ENCODE assay signal across 8 mouse cellular contexts in the genomic region with DNA sequence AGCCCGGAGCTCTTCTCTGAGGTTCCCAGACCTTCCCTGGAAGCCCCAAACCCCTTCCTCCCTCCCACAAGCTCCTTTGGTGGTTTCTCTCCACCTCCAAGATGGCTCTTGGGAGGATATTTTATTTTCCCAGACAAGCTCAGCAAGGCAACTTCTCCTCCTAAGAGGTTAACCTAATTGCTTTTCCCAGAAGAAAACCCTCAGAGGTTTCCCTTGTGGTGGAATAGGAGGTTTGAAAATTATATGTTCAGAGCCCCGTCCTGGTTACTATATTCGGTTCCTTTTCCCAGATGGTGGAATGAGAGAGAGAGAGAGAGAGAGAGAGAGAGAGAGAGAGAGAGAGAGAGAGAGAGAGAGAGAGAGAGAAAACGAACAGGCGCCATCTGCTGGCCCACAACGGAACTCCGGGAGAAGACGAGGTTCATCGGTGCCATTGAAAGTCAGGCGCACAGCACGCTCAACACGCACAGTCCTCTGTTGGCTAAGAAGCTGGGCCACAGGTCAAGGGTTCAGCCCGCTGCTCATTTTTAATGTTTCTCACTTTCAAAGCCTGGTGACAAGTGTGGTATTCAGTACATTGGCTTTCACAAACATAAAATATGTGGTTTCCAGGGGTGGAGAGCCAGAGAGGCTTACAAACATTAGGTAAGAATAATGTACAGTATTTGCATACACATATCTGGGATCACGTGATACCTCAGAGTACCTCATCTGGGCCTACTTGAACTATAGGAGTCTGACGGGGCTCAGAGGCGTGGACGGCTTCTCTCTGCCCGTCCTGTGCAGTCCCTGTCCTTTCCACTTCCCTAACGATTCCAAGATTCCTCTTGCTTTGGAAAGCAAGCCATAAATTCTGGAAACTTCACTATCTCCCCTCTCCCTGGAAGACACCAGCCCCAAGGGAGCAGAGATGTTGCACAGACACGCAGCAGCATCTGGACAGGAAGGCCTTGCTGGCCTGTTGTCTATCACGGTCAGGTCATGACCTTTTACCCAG. TPM values are rescaled to one million over a fixed set of nuclear protein-coding genes. Genes with fewer than 3 reads are reported as not detected.
DNase-seq lines count a peak whose midpoint lies in the region; TF ChIP-seq lines count a peak whose summit lies in the region.

No protein-coding gene starts in this region.

- no peak overlapping the region for H3K4me3 ChIP-seq in embryonic fibroblast, embryonic 13.5 days (ENCODE audit: insufficient read depth, low read length)

- no peak for TF ChIP-seq POLR2A in embryonic fibroblast, embryonic 13.5 days (IDR thresholded peaks at IDR 0.05; ENCODE audit: low read depth, low read length)

- peak; percentile 63; the same call in 1 of the 2 replicates for TF ChIP-seq CTCF in embryonic fibroblast, embryonic 13.5 days (IDR thresholded peaks at IDR 0.05; ENCODE audit: borderline replicate concordance, insufficient read depth, low read length)

- H3K27ac ChIP-seq in embryonic fibroblast, embryonic 13.5 days (ENCODE audit: insufficient read depth, low read length), result no peak overlapping the region

- peak; percentile 50 for DNase-seq in cerebellum, adult 11 months
- DNase-seq in cerebellum, adult 11-12 months, result no peak
- peak; percentile 73 for DNase-seq in adrenal gland, postnatal 25 days
- peak; percentile 61 to 77 for DNase-seq in heart, postnatal 36 days
- peak; percentile 50 to 73 for DNase-seq in layer of hippocampus, postnatal 14 days (ENCODE audit: low spot score in 2 of 2)
- peak; percentile 60 for DNase-seq in lung, postnatal 25 days (ENCODE audit: low spot score)
- peak; percentile 88 for DNase-seq in right cerebral cortex, postnatal 4 days

- intact Hi-C loops in heart, postnatal 36 days (cut with DNase I), result loop anchor here (1.0 kb wide), 1 partner anchor 787 kb away; no protein-coding TSS in a partner anchor

- H3K4me1 ChIP-seq in embryonic fibroblast, embryonic 13.5 days (ENCODE audit: control insufficient read depth, insufficient read depth, low read length), result no peaks in the 10 kb centered on the region

RNA-seq across cellular contexts. Expression of a gene that starts 33.7 kb away (rescaled TPM):
- 225 TPM in 2 replicates for total RNA-seq in adrenal gland, postnatal 25 days (2021)
- polyA plus RNA-seq in embryonic fibroblast, embryonic 13.5 days (2011; ENCODE audit: insufficient read length, low read depth, missing spikeins), result 72.6 and 139 TPM in 2 replicates
- total RNA-seq in heart, postnatal 36 days (2021), result 100 to 1,000 TPM in 1 of 2 experiments, 10 to 100 TPM in 1; 94.2 to 109 TPM
- total RNA-seq in layer of hippocampus, postnatal 14 days (2021), result 10 to 100 TPM; 48.3 to 50.3 TPM
